Mouse (Mus musculus) limb, embryonic 14.5 days (tissue): ENCODE results near the gene St6galnac5. TPM values are rescaled to one million over a fixed set of nuclear protein-coding genes. Genes with fewer than 3 reads are reported as not detected.

Experiments used
- ATAC-seq: fragments of 200-750 bp; cut with Nextera tagmentation; 2 replicates; pipeline ENCODE4 v1.8.0; 2017; ENCODE audit warnings: low read depth, moderate number of reproducible peaks, moderate TSS enrichment; ENCODE audit not compliant: low FRiP score
- DNase-seq: peaks from one replicate; pipeline ENCODE4 v3.0.0-alpha.2; 2015; ENCODE audit warnings: low spot score
- H3K27ac ChIP-seq: fragments of 300-500 bp; sonication (generic); replicated peaks from 2 replicates; pipeline ENCODE4 v1.5.1; 2014; ENCODE audit warnings: low read depth, mild to moderate bottlenecking, low read length, moderate library complexity, mixed read lengths
- H3K27me3 ChIP-seq: fragments of 300-500 bp; sonication (generic); 2 replicates; pipeline ENCODE4 v1.6.1; 2014; ENCODE audit warnings: low read length, mixed read lengths; ENCODE audit not compliant: control insufficient read depth, insufficient read depth
- H3K36me3 ChIP-seq: fragments of 300-500 bp; sonication (generic); 2 replicates; pipeline ENCODE4 v1.6.1; 2014; ENCODE audit warnings: mild to moderate bottlenecking, low read length, moderate library complexity, mixed read lengths; ENCODE audit not compliant: control insufficient read depth, insufficient read depth
- H3K4me1 ChIP-seq: fragments of 300-500 bp; sonication (generic); 2 replicates; pipeline ENCODE4 v1.6.1; 2014; ENCODE audit warnings: antibody characterized with exemption, low read length, mixed read lengths; ENCODE audit not compliant: control insufficient read depth, insufficient read depth
- H3K4me2 ChIP-seq: fragments of 300-500 bp; sonication (generic); replicated peaks from 2 replicates; pipeline ENCODE4 v1.6.1; 2014; ENCODE audit warnings: low read depth, mild to moderate bottlenecking, low read length, moderate library complexity; ENCODE audit not compliant: severe bottlenecking
- H3K4me3 ChIP-seq: fragments of 300-500 bp; sonication (generic); replicated peaks from 2 replicates; pipeline ENCODE4 v1.5.1; 2014; ENCODE audit warnings: low read length
- H3K9ac ChIP-seq: fragments of 300-500 bp; sonication (generic); 2 replicates; pipeline ENCODE4 v1.6.1; 2014; ENCODE audit warnings: mild to moderate bottlenecking, low read depth, low read length, moderate library complexity; ENCODE audit not compliant: severe bottlenecking
- H3K9me3 ChIP-seq: fragments of 300-500 bp; sonication (generic); 2 replicates; pipeline ENCODE4 v1.6.1; 2016; ENCODE audit warnings: low read length; ENCODE audit not compliant: control insufficient read depth
- POLR2A ChIP-seq: fragments of 200-500 bp; IDR thresholded peaks from 2 replicates; pipeline ENCODE4 v1.8.0; 2012; ENCODE audit warnings: inconsistent platforms, mild to moderate bottlenecking, moderate library complexity, borderline replicate concordance; ENCODE audit not compliant: insufficient read depth, insufficient read length; ENCODE audit errors: extremely low read depth
- WGBS: fragments of 180-500 bp; shearing (Covaris S2); extraction: QIAGEN DNeasy Blood & Tissue Kit; methylation state at CpG from one replicate; pipeline ENCODE4 v1.1.7; 2014; 5-methylcytosine and 5-hydroxymethylcytosine counted together
- polyA plus RNA-seq, 2 experiments: library from polyadenylated mRNA; depleted of rRNA in 1 of 2; stranded (reverse) in 1 of 2; unstranded in 1 of 2; fragments of >200 nt; fragmentation: Nextera tagmentation in 1 of 2; extraction: Ambion mirVana in 1 of 2; gene quantifications; 2 replicates each; pipeline versions ENCODE4 v1.2.1 to v1.2.3; 2012 to 2014

The St6galnac5 gene
- polyA plus RNA-seq, 2 experiments = 1.2 TPM

DNA sequence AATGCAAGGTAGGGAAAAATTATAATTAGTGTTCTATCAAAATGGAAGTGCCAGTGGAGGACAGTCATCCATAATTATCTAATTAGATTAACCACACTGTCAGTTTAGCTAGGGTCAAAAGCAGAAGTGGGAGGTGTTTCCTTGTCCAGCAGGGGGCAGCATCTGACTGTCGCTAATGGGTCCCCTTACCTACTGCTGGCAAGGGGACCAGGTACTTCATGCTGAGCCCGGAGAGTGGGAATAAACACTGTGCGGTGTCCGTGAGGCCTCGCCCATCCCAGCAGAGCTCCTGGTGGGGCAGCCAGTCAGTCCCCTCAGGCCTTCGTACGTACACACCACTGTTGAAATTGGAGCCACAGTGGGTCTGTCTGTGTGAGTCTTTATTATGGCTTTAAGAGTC is 198.3 kb downstream of the St6galnac5 start:
- Histone ChIP-seq H3K36me3 (peaks cover 9% of the 10 kb centered on the region; the same call in 1 of the 2 replicates), H3K27ac (no peak overlapping the region), H3K9ac (no peak overlapping the region), H3K4me2 (no peak overlapping the region), H3K4me3 (no peak overlapping the region), H3K4me1 (no peaks in the 10 kb centered on the region), H3K27me3 (no peaks in the 10 kb centered on the region), H3K9me3 (no peaks in the 10 kb centered on the region)
- ATAC-seq (peak; percentile 55; the same call in 1 of the 2 replicates), DNase-seq (peak; percentile 72)
- WGBS = 9% methylated on average over 7 of the region's 7 CpGs
- no peak for TF ChIP-seq POLR2A

DNA sequence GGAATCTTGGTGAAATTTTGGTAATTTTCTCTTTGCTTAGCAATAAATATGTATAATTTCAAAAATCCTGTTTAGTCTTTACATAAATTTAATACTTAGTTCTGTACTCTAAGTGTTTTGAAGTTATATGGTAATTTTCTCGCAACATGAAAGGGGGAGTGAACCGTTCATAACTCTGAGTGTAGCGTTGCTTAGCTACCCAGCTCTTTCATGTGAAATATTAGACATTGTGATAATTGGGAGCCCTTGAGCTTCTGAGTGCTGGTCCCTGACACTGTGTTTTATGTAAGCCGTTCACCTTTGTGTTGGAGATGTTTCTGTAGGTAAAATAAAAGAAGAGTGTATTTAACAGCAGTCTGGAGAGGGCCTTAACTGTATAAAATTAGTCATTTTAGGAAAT is 202.2 kb downstream of the St6galnac5 start:
- Histone ChIP-seq H3K27me3 (no peaks in the 10 kb centered on the region), H3K4me2 (no peak overlapping the region), H3K4me1 (no peaks in the 10 kb centered on the region), H3K27ac (no peak overlapping the region), H3K9ac (no peak overlapping the region), H3K9me3 (no peaks in the 10 kb centered on the region), H3K36me3 (peaks cover 3% of the 10 kb centered on the region; the same call in 1 of the 2 replicates), H3K4me3 (no peak overlapping the region)
- TF ChIP-seq POLR2A = no peak
- DNase-seq (no peak), ATAC-seq (no peak)
- 72% methylated on average over 4 of the region's 4 CpGs for WGBS

- 78% methylated on average over 16 of the region's 16 CpGs for WGBS
- H3K4me1 ChIP-seq = no peaks in the 10 kb centered on the region
- DNase-seq = no peak
- no peak for TF ChIP-seq POLR2A
- no peak overlapping the region for H3K4me2 ChIP-seq
- no peaks in the 10 kb centered on the region for H3K9me3 ChIP-seq
- H3K27ac ChIP-seq = no peak overlapping the region
- H3K27me3 ChIP-seq = no peaks in the 10 kb centered on the region
- H3K4me3 ChIP-seq = no peak overlapping the region
- H3K9ac ChIP-seq = no peak overlapping the region
- no peak for ATAC-seq
- peaks cover 3% of the 10 kb centered on the region; the same call in 1 of the 2 replicates for H3K36me3 ChIP-seq
These were observed 205.0 kb downstream of the St6galnac5 start for GRCm38 (mm10) chr3:152776872-152777540.

GRCm38 (mm10) chr3:152776363-152776762 is 205.7 kb downstream of the St6galnac5 start:
- DNase-seq (no peak), ATAC-seq (no peak)
- Histone ChIP-seq H3K4me1 (no peaks in the 10 kb centered on the region), H3K9ac (no peak overlapping the region), H3K27ac (no peak overlapping the region), H3K4me3 (no peak overlapping the region), H3K36me3 (peaks cover 3% of the 10 kb centered on the region; the same call in 1 of the 2 replicates), H3K4me2 (no peak overlapping the region), H3K27me3 (no peaks in the 10 kb centered on the region), H3K9me3 (no peaks in the 10 kb centered on the region)
- WGBS = 79% methylated on average over 6 of the region's 6 CpGs
- TF ChIP-seq POLR2A = no peak

DNA sequence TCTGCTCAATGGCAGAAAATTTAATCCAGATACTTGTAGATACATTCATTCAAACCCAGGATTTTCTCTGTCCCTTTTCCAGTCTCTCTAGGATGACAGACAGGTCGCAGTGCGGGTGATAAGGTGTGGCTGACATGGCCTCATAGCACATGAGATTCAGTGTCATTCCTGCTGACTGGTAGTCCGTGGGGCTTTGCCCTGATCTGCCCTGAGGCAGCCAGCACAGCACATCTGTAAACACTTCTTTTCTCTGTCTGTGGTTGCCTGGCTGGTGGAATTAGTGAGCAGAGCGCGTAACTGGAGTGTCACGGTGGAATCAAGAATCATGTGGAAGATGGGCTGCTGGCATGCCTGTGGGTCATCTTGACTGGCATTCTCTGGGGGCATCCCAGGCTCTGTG is 212.0 kb downstream of the St6galnac5 start:
- 70% methylated on average over 6 of the region's 6 CpGs for WGBS
- no peak for ATAC-seq

More for the DNA sequence above, 212.0 kb downstream of the St6galnac5 start:
- Histone ChIP-seq H3K9me3 (no peaks in the 10 kb centered on the region), H3K4me1 (no peaks in the 10 kb centered on the region), H3K4me3 (no peak overlapping the region), H3K27me3 (no peaks in the 10 kb centered on the region), H3K27ac (no peak overlapping the region), H3K9ac (no peak overlapping the region), H3K36me3 (peaks cover 21% of the 10 kb centered on the region), H3K4me2 (no peak overlapping the region)
- DNase-seq = no peak
- no peak for TF ChIP-seq POLR2A
